Mouse (Mus musculus): ENCODE data around the gene Ep400. TPM values are rescaled to one million over a fixed set of nuclear protein-coding genes. Genes with fewer than 3 reads are reported as not detected.

Gene Ep400
- polyA plus RNA-seq (2016; fragmentation: Nextera tagmentation; extraction: Ambion mirVana): 53.1 and 57.2 TPM in 2 replicates

DNA sequence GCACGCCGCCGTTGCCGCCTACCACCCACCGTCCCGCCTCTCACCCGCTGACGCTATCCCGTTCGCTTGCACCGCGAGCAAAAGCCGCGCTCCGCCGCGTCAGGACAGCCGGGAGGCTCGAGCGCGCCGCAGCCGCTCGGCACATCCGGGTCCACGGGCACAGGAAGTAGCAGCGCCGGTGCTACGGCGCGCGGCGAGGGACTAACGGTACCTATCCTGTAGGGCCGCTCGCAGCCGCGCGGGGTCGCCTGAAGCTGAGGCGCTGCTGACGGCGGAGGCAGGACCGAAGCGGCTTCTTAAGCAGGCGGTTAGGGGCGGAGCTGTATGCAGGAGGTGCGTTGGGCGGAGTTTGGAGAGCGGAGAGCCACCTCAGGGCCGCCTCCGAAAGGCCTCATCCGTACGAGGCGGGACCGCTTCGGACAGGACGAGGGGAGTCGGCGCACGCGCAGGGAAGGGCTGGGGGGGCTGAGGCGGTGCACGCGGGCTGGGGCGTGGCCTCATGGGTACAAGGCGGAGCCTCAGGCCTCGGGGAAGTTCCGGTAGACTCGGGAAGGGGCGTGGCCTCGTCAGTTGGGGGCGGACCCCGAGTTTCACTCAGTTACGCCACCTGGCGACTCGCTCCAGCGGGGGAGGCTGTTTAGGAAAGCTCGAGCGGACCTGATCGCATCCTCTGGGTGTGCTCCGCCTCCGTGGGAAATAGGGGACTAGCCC is at the start of gene Ep400:
TSS of gene Ep400 (minus strand) at position 270 of the 711 bp plus-strand sequence.
- H3K4me1 ChIP-seq: peaks cover 14% of the 10 kb centered on the region
- 1% methylated on average over 83 of the region's 83 CpGs for WGBS
- H3K36me3 ChIP-seq: peaks cover 23% of the 10 kb centered on the region
- H3K4me2 ChIP-seq (replicated peaks): peak within 1 kb of the TSS; percentile 84
- H3K4me3 ChIP-seq: peak within 1 kb of the TSS; percentile 80
- H3K27me3 ChIP-seq (replicated peaks): no peaks in the 10 kb centered on the region
- peak within 1 kb of the TSS; percentile 84 for H3K9ac ChIP-seq
- no peaks in the 10 kb centered on the region for H3K9me3 ChIP-seq
- ATAC-seq (ENCODE audit: low FRiP score, low read depth): peak; percentile 97
- peak within 1 kb of the TSS; percentile 92 for H3K27ac ChIP-seq

DNA sequence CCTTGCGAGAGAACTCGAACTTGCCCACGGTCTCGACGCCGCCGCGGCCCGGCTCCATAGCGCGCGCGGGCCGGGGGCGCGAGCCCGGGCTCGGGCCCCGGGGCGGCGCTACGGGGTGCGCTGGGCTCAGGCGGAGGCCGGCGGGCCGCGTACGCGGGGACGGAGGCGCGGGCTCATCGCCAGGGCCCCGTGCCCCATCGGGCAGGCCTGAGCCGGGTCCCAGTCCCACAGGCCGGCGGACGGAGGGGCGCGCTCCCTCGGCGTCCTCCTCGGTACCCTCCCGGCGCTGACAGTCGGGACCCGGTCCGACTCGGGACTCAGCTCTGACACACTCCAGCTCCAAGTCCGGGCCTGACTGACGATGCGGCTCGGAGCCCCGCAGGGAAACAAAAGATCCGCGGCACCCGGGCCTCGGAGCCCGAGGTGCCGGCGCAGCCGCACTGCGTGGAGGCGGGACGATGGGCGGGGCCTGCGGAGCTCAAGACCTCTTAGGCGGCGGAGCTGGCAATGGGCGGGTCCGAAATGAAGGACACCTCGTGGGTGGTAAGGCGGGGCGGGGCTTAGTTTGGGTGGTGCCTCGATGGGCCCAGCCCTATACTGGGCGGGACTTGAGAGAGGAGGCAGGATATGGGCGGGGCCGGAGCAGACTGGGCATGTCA is 39.3 kb upstream of the Ep400 start, which contains the start of gene Ulk1:
TSS of gene Ulk1 (minus strand) at position 431 of the 659 bp plus-strand sequence.
- peak within 1 kb of the TSS; percentile 98 for H3K4me2 ChIP-seq (replicated peaks)
- peaks cover 32% of the 10 kb centered on the region for H3K4me1 ChIP-seq
- H3K4me3 ChIP-seq: peak within 1 kb of the TSS; percentile 95
- 0 out of 2 replicates have a peak within 1 kb of the TSS, but pooled peaks have one; percentile 43 for H3K27ac ChIP-seq
- no peaks in the 10 kb centered on the region for H3K9me3 ChIP-seq
- peaks cover 7% of the 10 kb centered on the region; the same call in 1 of the 2 replicates for H3K36me3 ChIP-seq
- WGBS: under 1% methylated on average over 80 of the region's 80 CpGs
- peak within 1 kb of the TSS; percentile 96 for H3K9ac ChIP-seq
- H3K27me3 ChIP-seq (replicated peaks): no peaks in the 10 kb centered on the region
- ATAC-seq (ENCODE audit: low FRiP score, low read depth): peak; percentile 95

DNA sequence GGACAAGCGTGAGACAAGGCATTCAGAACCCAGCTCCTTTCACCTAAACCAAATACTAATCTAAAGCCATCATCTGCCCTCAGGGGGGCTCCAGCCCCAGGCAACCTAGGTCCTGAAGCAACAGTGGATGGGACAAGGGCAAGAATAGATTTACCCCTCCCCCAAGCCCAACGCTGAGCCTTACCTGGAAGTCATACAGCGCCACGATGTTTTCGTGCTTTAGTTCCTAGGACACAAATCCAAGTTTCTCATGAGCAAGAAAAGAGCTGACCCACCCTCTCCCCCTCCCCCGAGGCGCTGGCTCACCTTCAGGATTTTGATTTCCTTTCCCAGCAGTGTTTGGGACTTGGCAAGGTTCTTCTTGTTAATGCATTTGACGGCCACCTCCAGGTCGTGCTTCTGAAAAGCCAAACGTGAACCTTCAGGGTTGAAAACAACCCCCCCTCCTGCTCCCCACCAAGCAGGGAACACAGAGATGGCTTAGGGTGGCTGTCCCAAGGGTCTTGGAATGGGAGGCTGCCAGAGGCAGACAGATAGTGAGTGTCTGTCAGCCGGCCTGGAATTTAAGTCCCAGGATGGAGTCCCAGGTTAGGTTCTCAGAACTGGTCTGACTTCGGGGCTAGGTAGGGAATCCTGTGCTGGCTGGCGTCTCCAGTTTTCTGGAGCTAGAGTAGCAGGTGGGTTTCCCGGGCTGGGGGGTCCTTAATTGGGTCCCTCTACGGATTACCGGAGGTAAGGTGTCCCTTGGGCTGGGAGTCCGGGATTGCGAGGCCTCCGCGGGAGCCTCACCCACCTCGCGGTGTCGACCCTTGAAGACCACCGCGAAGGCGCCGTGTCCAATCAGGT is 38.5 kb upstream of the Ep400 start:
- ATAC-seq (ENCODE audit: low FRiP score, low read depth): peak; percentile 18; the same call in 1 of the 2 replicates
- peaks cover 32% of the 10 kb centered on the region for H3K4me1 ChIP-seq
- no peaks in the 10 kb centered on the region for H3K27me3 ChIP-seq (replicated peaks)
- H3K9me3 ChIP-seq: no peaks in the 10 kb centered on the region
- H3K4me3 ChIP-seq: peak overlapping the region; percentile 95
- WGBS: 4% methylated on average over 27 of the region's 27 CpGs
- H3K36me3 ChIP-seq: peaks cover 11% of the 10 kb centered on the region; the same call in 1 of the 2 replicates
- H3K9ac ChIP-seq: peak overlapping the region; percentile 96
- H3K4me2 ChIP-seq (replicated peaks): peak overlapping the region; percentile 98
- H3K27ac ChIP-seq: 0 out of 2 replicates have a peak overlapping the region, but pooled peaks have one; percentile 43

DNA sequence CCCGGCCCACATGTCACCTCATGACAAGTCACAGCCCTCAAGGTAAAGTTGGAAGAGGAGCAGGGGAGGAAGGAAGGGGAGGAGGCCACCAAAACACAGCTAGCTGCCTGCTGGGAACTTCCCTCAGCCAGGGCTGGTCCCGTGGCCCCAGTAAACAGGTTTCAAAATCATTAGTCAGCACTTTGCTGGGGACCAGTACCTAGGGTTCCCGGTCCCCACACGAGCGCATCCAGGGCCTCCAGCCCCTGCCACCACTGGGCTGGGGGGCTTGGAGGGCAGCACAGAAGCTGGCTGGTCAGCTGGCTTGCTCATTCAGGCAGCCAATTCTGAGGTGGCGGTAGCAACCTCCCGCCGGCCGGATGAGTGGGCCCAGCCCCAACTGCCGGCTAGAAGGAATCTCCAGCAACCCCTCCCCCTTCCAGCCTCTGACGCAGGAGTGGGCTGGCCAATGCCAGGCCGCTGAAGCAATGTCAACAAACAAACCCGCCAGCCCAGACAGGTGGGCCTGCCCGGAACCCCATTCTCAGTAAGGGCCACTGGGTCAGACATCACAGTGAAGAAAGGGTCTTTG is 37.6 kb upstream of the Ep400 start:
- Histone ChIP-seq H3K9ac (peak overlapping the region; percentile 96), H3K4me3 (peak overlapping the region; percentile 95), H3K9me3 (no peaks in the 10 kb centered on the region), H3K27ac (no peak overlapping the region), H3K36me3 (peaks cover 11% of the 10 kb centered on the region; the same call in 1 of the 2 replicates), H3K4me1 (peaks cover 32% of the 10 kb centered on the region), H3K27me3 (replicated peaks) (no peaks in the 10 kb centered on the region), H3K4me2 (replicated peaks) (peak overlapping the region; percentile 98)
- ATAC-seq (ENCODE audit: low FRiP score, low read depth): peak; percentile 29; the same call in 1 of the 2 replicates
- WGBS: 5% methylated on average over 14 of the region's 14 CpGs

DNA sequence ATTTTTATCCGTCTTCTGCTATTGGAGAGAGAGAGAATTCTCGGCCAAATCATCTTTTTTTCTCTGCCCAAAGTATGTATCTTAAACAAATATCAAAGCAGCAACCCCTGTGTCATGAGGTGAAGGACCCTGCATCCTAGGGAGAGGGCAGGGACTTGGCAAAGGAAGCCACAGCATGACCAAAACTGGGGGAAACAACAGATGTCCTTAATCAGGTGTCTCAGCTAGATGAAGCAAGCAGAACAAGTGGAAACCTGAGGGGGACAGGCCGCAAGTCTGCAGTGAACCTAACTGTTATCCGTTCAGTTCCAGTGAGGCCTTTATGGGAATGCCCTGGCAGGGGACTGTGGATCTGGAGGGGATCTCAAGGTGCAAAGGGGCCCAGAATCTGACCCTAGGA is 36.9 kb upstream of the Ep400 start:
- Histone ChIP-seq H3K4me3 (peak overlapping the region; percentile 95; the same call in 1 of the 2 replicates), H3K4me1 (peaks cover 32% of the 10 kb centered on the region)
- WGBS: 94% methylated on average over 4 of the region's 4 CpGs

DNA sequence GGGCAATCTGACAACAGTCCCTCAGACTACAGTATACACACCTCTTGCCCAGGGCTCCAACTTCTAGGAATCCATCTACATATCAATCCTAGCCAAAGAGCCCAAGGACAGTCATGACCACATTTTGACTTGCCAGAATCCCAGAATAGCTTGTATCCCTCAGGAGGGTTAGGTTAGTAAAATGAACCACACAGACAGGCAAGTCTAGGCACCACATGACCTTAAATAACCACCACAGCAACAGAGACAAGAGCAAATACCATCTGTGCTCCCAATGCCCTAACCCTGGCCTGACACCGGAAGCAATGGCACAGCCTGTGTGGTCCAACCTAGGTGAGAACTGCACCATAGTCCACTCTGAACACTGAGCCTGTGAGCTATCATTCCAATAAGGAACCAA is 36.2 kb upstream of the Ep400 start:
- no peak overlapping the region for H3K4me3 ChIP-seq
- ATAC-seq (ENCODE audit: low FRiP score, low read depth): no peak
- no peak overlapping the region for H3K27ac ChIP-seq
- H3K9me3 ChIP-seq: no peaks in the 10 kb centered on the region
- H3K4me2 ChIP-seq (replicated peaks): 0 out of 2 replicates have a peak overlapping the region, but pooled peaks have one; percentile 98
- peaks cover 32% of the 10 kb centered on the region for H3K4me1 ChIP-seq
- no peak overlapping the region for H3K9ac ChIP-seq
- 91% methylated on average over 1 of the region's 1 CpGs for WGBS
- no peaks in the 10 kb centered on the region for H3K27me3 ChIP-seq (replicated peaks)
- H3K36me3 ChIP-seq: peaks cover 18% of the 10 kb centered on the region; the same call in 1 of the 2 replicates

More for the DNA sequence above, 36.9 kb upstream of the Ep400 start:
- no peak for ATAC-seq (ENCODE audit: low FRiP score, low read depth)
- H3K9me3 ChIP-seq: no peaks in the 10 kb centered on the region
- no peaks in the 10 kb centered on the region for H3K27me3 ChIP-seq (replicated peaks)
- peak overlapping the region; percentile 98 for H3K4me2 ChIP-seq (replicated peaks)
- H3K9ac ChIP-seq: peak overlapping the region; percentile 96
- H3K27ac ChIP-seq: no peak overlapping the region
- peaks cover 11% of the 10 kb centered on the region; the same call in 1 of the 2 replicates for H3K36me3 ChIP-seq

DNA sequence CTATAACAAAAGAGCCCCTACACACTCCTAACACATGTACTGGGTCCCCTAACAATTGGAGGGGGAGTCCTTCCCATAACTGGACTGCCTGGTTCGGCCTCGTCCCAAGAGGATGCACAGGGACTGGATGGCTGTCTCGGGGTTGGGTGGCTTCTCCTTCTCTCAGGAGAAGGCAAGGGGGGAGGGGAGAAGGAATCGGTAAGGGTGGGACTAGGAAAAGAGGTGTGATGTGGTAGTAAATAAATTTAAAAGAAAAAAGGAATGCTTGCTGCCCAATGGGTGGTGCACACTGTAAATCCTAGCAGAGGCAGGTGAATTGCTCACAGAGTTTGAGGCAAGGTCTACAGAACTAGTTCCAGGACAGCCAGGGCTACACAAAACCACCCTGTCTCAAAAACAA is 35.6 kb upstream of the Ep400 start:
- Histone ChIP-seq H3K4me2 (replicated peaks) (no peak overlapping the region), H3K4me1 (peaks cover 32% of the 10 kb centered on the region), H3K27ac (no peak overlapping the region), H3K36me3 (peaks cover 23% of the 10 kb centered on the region), H3K4me3 (no peak overlapping the region), H3K9me3 (no peaks in the 10 kb centered on the region), H3K9ac (0 out of 2 replicates have a peak overlapping the region, but pooled peaks have one; percentile 17), H3K27me3 (replicated peaks) (no peaks in the 10 kb centered on the region)
- 79% methylated on average over 4 of the region's 4 CpGs for WGBS
- ATAC-seq (ENCODE audit: low FRiP score, low read depth): no peak

DNA sequence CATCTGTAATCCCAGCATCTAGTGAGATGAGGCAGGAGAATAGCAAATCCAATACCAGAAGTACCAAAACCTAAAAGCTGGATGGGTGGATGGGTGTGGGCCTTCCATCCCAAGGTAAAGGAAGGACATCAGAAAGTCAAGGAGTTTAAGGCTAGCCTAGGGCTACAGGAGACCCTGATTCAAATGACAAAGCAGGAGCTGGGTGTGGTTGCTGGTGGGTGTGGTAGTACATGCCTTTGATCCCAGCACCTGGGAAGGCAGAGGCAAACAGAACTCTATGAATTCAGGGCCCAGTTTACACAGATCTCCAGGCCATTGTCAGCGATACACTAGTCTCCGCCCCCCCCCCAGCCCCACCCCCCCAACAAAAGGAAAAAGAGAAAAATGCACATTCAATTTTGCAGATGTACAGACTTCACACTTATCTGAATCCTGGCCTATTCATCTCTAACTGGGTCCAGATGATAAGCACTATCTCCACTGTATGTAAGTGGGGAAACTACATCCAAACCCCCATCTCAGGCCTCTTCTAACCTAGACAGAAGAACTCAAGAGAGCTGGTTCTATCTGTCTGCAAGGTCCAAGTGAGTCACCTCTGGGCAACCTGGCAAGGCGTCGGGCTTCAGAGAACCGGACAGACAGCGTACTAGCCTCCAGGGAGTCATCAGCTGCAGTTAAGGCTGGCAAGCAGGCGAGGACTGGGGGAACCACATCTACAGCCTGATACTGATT is 33.7 kb upstream of the Ep400 start:
- Histone ChIP-seq H3K4me3 (no peak overlapping the region), H3K9ac (no peak overlapping the region), H3K27me3 (replicated peaks) (no peaks in the 10 kb centered on the region), H3K9me3 (no peaks in the 10 kb centered on the region), H3K27ac (no peak overlapping the region), H3K4me1 (peaks cover 32% of the 10 kb centered on the region), H3K4me2 (replicated peaks) (no peak overlapping the region), H3K36me3 (peaks cover 40% of the 10 kb centered on the region)
- 87% methylated on average over 7 of the region's 7 CpGs for WGBS
- ATAC-seq (ENCODE audit: low FRiP score, low read depth): no peak

DNA sequence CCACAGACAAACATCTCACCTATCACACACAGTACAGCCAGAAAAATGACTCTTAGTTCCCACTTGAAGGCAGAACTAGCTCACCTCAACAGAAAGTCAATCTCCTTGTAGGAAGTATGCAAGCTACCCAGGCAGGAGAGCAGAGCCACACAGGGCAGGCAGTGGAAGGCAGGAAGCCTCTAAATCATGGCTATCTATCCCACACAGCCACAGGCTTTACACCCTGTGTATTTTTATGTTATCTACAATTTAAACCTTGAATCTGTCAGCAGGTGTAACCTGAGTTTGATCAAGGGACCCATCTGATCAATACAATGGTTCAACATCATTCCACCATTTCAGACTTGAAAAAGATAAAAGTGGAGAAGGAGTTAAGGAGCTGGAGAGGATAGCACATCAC is 32.3 kb upstream of the Ep400 start:
- Histone ChIP-seq H3K4me3 (no peak overlapping the region), H3K36me3 (peaks cover 52% of the 10 kb centered on the region), H3K9ac (no peak overlapping the region), H3K9me3 (no peaks in the 10 kb centered on the region), H3K27ac (no peak overlapping the region), H3K4me1 (peaks cover 18% of the 10 kb centered on the region), H3K27me3 (replicated peaks) (no peaks in the 10 kb centered on the region), H3K4me2 (replicated peaks) (no peak overlapping the region)
- no peak for ATAC-seq (ENCODE audit: low FRiP score, low read depth)

DNA sequence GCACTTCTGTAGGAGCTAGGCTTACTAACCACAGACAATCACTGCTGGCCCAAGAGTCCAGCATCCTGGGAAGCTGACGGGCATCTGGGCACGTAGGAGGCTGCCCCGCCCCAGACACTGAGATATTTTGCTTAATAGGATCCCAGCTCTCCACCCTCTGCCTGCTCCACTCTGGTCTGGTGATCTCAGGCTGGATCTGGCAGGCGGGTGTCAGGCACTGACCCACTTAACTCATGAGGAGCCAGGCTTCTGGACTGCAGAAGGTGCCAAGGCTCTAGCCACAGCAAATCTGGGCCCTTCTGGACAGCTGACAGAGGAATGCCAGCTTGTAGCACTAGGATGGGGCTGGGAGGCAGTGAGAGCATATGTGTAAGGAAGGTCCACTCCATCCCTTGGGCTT is 31.7 kb upstream of the Ep400 start:
- Histone ChIP-seq H3K4me3 (no peak overlapping the region), H3K27ac (no peak overlapping the region), H3K36me3 (peaks cover 55% of the 10 kb centered on the region), H3K9ac (no peak overlapping the region), H3K4me2 (replicated peaks) (no peak overlapping the region), H3K4me1 (peaks cover 12% of the 10 kb centered on the region), H3K27me3 (replicated peaks) (no peaks in the 10 kb centered on the region), H3K9me3 (no peaks in the 10 kb centered on the region)
- WGBS: 92% methylated on average over 4 of the region's 4 CpGs
- ATAC-seq (ENCODE audit: low FRiP score, low read depth): no peak

DNA sequence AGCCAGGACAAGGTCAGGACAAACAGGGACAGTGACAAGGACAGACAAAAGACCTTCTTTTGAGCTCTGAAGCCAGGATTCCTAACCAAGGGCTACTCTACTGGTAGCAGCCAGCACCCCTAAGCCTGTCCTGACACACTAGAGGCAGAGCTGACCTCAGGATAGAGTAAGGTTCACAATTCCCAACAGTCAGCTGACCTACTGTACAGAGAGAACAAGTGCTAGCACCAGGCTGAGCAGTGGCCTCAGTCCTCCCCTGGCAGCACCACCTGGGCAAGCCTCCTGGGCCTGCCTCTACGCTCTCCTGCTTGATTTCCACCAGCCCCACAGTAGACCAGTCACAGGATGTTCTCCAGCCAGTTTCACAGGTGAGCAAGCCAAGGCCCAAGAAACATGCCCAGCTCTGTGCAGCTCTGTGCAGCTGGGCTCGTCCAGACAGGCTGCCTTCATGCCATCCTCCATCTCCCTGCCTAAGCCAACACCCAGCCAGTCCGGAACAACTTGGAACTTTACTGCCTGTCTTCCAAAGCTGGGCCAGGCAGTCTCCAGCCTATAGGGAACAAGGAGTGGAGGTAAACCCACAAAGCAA is 30.6 kb upstream of the Ep400 start:
- no peaks in the 10 kb centered on the region for H3K9me3 ChIP-seq
- no peak overlapping the region for H3K4me2 ChIP-seq (replicated peaks)
- H3K9ac ChIP-seq: no peak overlapping the region
- H3K4me1 ChIP-seq: peaks cover 1% of the 10 kb centered on the region; the same call in 1 of the 2 replicates
- H3K4me3 ChIP-seq: no peak overlapping the region
- peaks cover 65% of the 10 kb centered on the region for H3K36me3 ChIP-seq
- no peak overlapping the region for H3K27ac ChIP-seq
- H3K27me3 ChIP-seq (replicated peaks): no peaks in the 10 kb centered on the region
- 76% methylated on average over 3 of the region's 3 CpGs for WGBS
- ATAC-seq (ENCODE audit: low FRiP score, low read depth): no peak
